Mouse (Mus musculus) mesoderm, embryonic 11.5 days (tissue): ENCODE measurements around the gene Rasgef1a.

ENCODE experiments used
- DNase-seq: peaks from one replicate; pipeline ENCODE4 v3.0.0-alpha.2; 2012; ENCODE audit warnings: low read depth, low spot score

Rasgef1a gene

GRCm38 (mm10) chr6:118027036-118027435 lies 15.8 kb downstream of the Rasgef1a start:
- DNase-seq = no peak

DNA sequence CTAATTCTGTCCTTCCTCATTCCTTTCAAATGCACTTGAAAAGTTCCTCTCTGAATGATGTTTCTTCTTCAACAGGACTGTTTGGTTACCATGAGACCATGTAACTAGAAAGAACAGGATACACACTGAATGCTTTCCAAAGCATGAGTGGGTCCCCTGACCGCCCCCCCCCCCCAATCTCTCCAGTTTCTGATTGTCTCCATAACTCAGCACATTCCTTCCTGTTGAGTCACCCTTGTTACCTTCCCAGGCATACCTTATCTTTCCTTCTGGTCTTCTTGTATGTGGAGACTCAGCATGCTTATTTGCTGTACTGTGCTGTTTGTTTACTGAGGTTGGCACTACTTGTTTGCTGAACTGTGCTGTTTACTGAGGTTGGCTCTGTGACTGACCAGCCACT lies 20.2 kb downstream of the Rasgef1a start:
- no peak for DNase-seq

GRCm38 (mm10) chr6:118035639-118036038 lies 24.4 kb downstream of the Rasgef1a start:
- DNase-seq = no peak

DNA sequence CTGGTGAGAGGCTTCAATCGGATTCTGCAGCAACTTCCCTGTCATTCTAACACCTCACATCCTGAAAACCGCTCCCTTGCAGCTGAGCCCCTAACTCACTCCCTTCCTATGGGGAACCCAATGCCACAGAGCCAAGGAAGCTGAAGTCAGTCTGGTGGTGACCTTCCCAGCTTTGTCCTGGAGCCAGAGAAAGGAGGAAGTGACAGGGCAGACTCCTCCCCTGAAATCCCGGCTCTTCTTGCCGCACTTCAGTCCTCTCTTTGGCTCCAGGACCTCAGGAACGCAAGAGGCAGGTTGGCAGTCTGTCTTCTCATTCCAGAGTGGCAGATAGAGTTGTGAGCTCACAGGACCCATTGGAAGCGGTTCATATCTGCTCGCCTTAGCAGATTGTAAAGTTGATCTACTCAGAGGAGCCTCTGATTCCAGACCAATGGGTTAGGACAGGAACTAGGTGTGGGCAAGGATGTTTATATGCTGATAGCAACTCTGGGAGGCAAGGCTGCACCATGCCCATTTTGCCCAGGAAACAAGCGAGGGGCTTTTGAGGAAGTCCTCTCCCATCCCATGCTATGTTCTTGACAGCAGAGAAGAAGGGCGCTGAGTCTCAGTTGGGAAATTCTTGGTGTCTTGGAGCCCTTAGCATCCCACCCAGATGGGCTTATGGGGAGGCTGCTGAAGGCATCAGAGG lies 25.0 kb downstream of the Rasgef1a start:
- DNase-seq = no peak

DNA sequence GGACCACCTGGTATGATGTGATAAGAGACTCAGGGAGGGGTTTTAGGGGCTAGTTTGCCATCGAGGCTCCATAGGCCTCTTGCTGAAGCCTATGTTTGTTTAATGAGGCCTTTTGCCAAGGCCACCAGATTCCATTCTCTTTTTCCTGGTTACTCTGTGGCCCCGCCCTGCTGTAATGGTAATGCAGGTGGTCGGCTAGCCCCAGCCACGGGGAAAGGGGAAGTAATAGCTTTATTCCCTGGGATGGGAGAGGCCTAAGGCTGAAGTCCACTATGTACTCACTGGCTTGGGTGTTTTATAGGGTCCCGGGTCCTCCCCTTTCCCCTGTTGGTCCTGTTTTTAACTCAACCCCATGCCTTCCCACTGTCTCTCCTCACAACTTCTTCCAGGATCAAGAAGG lies 25.6 kb downstream of the Rasgef1a start:
- no peak for DNase-seq

DNA sequence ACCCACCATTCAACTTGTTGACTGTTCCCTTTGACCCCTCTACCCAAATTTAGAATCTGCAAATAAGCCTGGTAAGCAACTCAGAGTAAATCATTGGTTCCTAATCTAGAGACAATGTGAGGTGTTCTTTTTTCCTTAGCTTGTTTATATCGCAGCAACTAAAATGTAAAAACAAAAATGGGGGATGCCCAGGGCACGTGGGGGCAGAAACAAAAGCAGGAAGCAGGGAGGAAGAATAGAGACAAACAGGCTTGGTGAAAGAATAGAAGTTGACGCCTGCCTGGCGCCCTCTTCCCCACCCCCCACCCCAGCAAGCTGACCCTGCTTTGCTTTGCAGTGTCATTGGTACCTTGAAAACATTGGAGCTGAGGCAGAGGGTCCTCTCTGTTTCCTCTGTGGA lies 33.9 kb downstream of the Rasgef1a start:
- DNase-seq = no peak

DNA sequence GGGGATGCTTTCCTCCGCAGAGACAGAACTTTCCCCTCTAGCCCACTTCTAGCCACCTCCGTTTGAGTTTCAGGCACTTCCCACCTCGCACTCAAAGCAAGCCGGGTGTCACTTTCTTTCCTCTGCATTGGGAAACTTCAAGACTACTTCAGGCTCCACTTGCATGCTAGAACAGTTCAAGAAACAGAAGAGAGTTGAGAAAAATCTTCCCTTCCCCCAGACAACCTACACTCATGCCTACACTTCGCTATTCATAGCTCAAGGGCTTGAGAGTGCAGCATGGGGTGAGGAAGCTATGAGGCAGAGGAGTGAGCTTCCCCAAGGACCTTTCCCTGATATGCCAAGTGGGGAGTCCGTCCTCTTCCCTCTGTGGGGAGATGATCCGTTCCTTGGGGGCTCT lies 34.7 kb downstream of the Rasgef1a start:
- no peak for DNase-seq

GRCm38 (mm10) chr6:118046511-118046910 lies 35.3 kb downstream of the Rasgef1a start:
- no peak for DNase-seq

DNA sequence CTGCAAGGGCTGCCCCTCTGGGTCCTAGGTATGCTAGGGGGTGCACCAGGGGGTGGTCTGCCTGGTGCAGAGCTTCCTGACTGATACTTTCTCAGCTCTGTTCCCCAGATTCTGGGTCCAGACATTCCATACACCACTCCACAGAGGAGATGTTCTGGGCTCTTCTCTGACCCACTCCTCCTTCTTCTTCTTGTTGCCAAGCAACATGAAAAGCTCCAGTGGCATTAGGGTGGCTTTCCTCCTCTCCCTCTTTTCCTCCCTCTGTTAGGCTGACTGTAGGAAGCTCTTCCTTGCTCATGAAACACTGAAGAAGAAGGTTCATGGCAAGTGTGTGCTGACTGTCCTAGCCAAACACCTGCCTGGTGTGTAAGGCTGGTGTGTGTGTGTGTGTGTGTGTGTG lies 35.7 kb downstream of the Rasgef1a start:
- no peak for DNase-seq

DNA sequence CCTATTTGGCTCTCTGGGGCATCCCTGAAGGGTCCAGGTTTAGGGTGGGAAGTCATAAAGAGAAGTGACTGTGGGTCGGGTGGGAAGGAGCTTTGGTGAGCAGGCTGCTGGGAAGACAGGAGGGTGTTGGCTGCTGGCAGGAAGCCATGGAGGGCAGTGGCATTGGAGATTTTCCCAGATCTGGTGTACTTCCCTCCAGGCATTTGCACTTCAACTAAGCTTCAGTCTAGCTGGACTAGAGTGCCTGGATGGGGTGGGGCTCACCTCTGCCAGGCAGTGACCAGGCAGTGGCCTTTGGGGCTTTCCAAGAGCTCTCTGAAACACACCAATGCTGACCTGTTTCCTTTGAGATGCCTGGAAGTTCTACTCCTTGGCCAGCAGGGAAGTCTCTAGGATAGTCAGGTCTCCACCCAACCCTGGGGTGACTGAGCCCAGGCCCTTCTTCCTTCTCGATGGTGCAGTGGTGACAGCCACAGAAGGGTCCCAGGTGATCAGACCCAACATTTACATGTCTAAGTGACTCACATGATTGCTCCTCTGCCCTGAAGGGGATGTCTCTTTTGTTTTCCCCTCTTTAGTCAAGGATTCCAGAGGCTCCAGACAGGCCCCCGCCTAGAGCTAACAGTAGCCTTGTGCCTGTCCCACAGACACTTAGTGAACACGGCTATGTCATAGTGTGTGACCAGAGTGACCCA lies 36.7 kb downstream of the Rasgef1a start:
- DNase-seq = no peak

GRCm38 (mm10) chr6:118049776-118050175 lies 38.5 kb downstream of the Rasgef1a start:
- no peak for DNase-seq

DNA sequence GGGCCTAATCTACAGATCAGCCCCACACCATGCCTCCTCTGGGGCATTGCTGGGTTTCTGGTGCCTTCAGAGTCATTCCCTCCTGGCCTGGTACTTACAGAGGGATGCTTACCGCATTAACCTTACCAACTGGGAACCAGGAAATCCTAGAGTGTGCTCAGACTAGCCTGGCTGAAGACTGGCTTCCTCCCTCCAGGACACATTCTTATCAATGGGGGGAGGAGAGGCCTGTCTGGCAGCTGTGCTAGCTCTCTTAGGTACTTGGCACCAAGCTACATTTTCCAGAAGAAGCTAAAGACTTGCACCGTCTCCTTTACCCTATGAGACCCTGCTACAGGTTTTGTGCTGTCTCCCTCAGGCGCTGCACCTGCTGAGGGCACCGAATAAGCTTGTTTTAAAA lies 40.2 kb downstream of the Rasgef1a start:
- no peak for DNase-seq

GRCm38 (mm10) chr6:118055209-118055608 lies 44.0 kb downstream of the Rasgef1a start:
- no peak for DNase-seq

DNA sequence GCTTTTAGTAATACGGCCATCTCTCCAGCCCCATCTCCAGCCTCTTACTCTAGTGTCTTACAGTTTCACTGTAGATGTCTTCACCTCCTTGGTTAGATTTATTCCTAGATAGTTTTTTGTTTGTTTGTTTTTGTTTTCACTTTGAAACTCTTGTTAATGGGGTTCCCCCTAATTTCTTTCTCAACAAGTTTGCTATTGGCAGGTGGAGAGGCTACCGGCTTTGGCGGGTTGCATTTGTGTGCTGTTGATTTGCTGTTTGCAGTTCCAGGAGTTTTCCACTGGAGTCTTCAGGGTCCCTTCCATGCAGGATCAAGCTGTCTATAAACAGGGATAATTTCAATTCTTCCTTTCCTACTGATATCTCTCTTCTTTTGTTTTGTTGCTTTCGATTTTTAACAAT lies 50.0 kb downstream of the Rasgef1a start:
- DNase-seq = no peak

GRCm38 (mm10) chr6:118063266-118063665 lies 52.0 kb downstream of the Rasgef1a start:
- no peak for DNase-seq

- peak; percentile 65 for DNase-seq
Measured at GRCm38 (mm10) chr6:118064968-118065530, 53.8 kb downstream of the Rasgef1a start.

- peak; percentile 34 for DNase-seq
Measured at GRCm38 (mm10) chr6:118065837-118066198, 54.6 kb downstream of the Rasgef1a start.

DNA sequence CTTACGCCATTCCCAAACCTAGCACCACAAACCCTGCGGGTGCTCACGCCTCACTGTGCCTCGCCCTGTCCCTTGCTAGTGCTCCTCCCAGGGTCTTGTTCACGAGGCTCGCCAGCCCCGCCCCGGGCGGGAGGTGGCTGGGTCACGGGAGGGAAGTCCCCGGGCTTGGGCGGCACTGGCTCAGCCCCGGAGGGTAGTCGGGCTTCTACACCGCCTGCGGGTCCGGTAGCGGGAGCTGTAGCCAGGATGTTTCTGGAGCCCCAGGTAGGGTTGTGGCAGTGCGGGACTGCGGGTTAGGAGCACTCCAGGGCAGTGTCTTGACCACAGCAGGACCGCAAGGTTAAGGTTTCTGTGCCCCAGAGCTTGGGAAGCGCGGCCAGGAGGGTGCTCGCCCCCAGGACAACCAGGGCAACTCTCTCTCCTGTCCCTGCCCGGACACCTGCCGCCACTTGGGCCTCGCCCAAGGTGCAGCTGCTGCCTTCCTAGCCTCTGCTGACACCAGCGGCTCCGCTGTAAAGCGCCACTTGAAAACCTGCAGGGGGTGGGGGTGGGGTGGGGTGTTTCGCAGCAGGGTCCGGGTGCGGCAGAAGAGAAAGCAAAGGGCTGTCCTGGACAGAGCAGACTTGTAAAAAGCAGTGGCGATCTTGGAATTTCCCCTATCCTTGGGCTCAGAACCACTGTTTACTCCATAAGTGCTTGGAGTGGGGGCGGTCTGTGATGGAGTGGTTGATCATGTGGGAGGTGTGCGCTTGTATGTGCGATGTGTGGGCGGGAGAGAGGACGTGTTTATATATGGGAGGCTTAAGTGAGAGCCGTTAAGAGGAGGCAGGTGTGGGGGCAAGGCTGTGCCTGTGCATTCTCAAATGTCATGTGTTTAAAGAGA lies 55.2 kb downstream of the Rasgef1a start:
- DNase-seq = peak; percentile 33

DNA sequence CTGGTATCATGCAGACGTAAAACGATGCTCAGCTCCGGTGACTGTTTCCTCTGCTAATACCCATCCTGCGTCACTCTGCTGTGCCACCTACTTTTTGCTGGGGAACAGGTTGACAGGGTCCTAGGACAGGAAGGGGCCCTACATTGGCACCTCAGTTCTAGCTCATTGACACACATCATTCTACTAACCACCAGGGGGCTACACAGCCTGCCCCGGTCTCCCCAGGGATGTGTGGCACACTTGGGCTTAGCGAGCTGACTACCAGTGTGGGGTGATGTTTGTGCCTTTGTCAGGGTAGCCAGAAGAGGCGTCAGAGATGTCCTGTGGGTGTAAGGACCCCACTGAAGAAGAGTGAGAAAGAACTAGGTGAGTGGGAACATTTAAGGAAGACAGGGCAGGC lies 56.5 kb downstream of the Rasgef1a start:
- no peak for DNase-seq

GRCm38 (mm10) chr6:118070321-118071012 lies 59.2 kb downstream of the Rasgef1a start:
- DNase-seq = no peak

- no peak for DNase-seq
Measured at GRCm38 (mm10) chr6:118071013-118071350, 59.7 kb downstream of the Rasgef1a start.

GRCm38 (mm10) chr6:118071416-118071815 lies 60.2 kb downstream of the Rasgef1a start:
- no peak for DNase-seq
